Mouse (Mus musculus) lung, postnatal 14 days (tissue): ENCODE data around the gene Syt15.

Experiments
- DNase-seq: peaks from one replicate; pipeline ENCODE4 v3.0.0; 2021

Syt15 gene

GRCm38 (mm10) chr14:34219295-34219694 lies at the start of gene Syt15:
TSS of gene Syt15 (plus strand) at chr14:34219595.
- no peak for DNase-seq

DNA sequence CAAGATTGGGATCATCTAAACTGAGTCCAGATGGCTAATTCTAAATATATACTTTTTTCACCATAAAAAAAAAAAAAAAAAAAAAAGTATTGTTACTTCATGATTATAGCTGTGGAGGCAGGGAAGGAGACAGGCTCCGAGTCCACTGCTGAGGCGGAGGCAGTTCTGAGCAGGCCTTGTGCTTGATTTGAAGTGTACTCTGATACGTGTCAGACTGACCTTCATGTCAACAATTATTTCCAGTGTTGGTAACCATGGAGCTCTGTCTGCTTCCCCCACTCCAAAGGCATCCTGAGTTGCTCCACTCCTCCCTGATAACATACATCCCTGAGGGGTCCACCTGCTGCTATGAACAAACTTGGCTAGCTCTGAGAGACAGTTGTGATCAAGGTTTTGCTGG lies 48.3 kb upstream of the Syt15 start:
- no peak for DNase-seq

GRCm38 (mm10) chr14:34179351-34179750 lies 40.0 kb upstream of the Syt15 start:
- no peak for DNase-seq

GRCm38 (mm10) chr14:34183101-34183500 lies 36.3 kb upstream of the Syt15 start:
- DNase-seq: no peak

DNA sequence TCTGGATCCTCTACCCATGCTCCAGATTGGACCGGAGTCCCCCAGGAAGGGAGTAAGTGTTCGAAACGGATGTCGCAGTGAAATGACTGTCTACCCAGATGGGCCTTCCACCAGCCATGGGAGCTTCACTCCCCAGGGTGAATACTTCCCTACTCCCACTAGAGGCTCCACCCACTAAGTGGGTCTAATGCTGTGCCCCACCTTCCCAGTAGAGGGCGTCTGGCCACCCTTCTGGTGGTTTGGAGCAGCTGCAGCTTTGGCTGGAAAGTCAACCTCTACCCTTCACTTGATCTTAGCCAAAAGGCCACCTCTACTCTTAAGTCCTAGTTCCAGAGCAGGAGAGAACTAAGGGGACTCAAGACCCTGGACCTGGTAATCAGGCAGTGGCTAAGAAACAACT lies 30.8 kb upstream of the Syt15 start:
- peak; percentile 77 for DNase-seq

DNA sequence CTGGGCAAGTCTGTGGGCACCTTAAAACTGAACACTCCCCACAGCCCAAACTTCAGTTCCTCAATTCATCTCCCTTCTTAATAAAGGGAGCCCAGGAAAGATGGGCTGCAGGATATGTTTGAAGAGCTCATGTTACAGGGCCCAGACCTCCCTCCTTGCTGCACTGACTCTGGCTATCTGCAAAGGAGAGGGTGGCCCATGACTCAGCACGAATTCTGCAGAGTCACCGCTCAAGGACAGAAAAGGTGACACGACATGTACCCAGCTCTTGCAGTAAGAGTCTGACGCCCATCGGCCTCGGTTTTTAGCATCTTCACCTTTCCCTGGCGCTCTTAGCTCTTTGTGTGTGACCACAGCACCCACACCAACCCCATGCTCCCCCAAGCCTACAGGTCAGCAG lies 29.0 kb upstream of the Syt15 start:
- DNase-seq: no peak

DNA sequence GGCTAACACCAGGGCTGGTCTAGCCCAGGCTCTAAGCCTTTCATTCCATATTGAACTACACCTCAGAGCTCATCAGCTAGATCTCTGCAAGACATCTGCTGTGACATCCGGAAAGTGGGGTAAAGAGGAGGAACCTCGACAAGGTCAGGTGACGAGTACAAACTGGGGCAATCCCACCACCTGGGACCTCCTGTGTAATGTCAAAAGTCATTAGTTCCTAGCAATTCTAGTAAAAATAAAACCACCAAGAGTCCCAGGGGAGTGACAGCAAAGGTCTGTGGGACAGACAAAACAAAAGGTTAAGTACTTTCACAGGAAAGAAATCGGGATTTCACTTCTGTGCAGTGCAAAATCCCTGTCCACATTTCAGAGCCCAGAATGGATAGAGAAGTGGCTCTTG lies 25.5 kb upstream of the Syt15 start:
- DNase-seq: no peak

DNA sequence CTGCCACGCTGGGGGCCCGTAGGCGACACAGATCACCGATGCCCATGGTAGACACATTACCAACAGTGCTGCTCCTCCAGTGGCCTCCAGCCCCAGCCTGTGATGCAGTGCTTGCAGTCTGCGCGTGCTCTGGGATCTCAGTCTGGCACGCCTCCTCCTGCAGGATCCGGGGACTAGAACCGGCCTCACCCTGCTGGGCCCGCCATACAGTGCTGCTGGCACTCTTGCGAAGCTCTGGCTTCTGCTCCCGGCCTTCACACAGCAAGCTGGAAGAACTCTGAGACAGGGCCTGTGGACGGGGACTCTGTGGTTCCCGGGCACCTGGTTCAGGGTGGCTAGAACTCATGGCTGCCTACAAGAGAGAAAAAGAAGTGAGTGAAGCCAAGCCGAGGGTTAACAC lies 23.9 kb upstream of the Syt15 start:
- no peak for DNase-seq

DNA sequence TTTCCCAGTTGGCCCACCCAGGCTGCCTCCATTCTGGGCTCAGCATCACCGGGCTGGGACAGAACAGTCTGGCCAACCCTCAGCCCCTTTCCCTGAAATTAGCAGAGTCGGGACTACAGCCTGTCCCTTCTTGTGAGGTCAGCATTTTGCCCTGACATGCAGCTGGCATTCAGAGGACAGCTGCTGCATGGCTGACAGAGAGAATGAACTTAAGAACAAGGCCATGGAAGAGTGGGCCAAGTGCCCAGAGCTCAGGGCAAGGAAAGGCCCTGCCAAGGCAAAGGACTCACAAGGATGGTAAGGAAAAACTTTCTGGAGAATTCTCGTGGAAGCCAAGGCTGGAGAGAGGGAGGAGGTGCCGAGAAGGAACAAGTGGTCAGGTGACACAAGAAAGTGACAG lies 22.7 kb upstream of the Syt15 start:
- no peak for DNase-seq

DNA sequence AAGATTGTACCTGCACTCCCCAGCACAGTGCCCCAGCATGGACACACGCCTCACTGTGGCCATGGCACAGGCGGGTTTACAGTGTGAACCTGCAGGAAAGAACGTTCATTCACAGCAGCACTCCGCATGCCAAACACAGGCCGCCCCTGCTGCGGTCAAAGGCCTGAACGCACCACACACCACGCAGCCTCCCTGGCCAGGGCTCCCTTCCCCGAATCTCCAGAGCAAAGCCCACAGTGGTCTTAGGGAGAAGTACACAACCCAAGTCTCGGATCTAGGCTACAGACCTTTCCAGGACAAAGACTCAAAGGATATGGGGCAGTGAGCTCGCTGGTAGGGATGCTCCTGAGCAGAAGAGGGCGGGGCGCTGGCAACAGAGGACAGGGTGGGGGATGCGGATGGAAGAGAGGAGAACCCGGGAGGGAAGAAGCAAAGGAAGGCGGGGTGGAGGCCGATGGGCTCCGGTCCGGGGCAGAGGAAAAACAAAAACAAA lies 18.6 kb upstream of the Syt15 start:
- peak; percentile 12 for DNase-seq

- peak; percentile 16 for DNase-seq
Measured at GRCm38 (mm10) chr14:34201231-34202035, 18.0 kb upstream of the Syt15 start, which contains the start of gene Gprin2. TSS of gene Gprin2 (minus strand) at chr14:34201653.

- no peak for DNase-seq
Measured at GRCm38 (mm10) chr14:34207996-34208395, 11.4 kb upstream of the Syt15 start.

DNA sequence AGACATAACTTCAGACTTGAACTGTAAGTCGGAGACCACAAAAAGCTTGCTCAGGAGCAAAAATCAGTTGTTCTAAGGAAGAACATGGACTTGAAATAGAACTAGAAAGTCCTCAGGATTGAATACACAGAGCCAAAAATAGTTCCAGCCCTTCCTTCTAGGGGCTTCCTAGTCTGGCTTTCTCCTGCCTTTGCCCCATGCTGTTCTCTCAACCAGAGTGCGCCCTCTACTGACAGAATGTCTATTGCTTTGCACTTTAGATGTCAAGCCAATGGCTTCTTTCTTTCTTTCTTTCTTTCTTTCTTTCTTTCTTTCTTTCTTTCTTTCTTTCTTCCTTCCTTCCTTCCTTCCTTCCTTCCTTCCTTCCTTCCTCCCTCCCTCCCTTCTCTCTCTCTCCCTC lies 10.7 kb upstream of the Syt15 start:
- peak; percentile 70 for DNase-seq

DNA sequence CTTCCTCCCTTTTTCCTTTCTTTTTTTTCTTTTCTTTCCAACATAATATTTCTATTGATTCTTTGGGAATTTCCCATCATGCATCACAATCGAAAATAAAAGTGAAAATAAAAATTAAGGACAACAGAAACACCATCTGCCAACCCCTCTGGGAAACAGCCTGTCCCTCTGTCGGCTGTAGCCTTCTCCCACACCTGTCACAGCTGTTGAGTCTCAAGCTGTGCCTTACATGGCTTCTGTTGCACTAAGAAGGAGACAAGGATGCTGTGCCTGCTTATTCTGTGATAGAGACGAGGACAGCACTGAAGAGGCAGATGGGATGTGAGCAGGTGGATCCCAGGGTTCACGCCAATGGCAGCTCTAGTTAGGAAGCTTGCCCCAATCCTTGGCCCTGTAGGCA lies 10.3 kb upstream of the Syt15 start:
- no peak for DNase-seq

DNA sequence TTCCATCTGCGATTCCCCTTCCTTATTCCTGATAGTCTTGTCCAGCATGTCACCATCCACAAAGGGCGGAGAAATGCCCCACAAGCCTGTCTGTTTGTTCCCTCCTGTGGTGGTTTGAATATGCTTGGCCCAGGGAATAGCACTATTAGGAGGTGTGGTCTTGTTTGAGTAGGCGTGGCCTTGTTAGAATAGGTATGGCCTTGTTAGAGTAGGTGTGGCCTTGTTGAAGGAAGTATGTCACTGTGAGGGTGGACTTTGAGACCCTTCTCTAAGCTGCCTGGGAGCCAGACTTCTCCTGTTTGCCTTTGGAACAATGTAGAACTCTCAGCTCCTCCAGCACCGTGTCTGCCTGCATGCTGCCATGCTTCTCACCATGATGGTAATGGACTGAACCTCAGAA lies 9.5 kb upstream of the Syt15 start:
- no peak for DNase-seq

GRCm38 (mm10) chr14:34215451-34216127 lies 3.8 kb upstream of the Syt15 start:
- peak; percentile 72 for DNase-seq

GRCm38 (mm10) chr14:34219786-34220198 lies 397 bp downstream of the Syt15 start:
- DNase-seq: no peak

- no peak for DNase-seq
Measured at GRCm38 (mm10) chr14:34220426-34220825, 1.0 kb downstream of the Syt15 start.

DNA sequence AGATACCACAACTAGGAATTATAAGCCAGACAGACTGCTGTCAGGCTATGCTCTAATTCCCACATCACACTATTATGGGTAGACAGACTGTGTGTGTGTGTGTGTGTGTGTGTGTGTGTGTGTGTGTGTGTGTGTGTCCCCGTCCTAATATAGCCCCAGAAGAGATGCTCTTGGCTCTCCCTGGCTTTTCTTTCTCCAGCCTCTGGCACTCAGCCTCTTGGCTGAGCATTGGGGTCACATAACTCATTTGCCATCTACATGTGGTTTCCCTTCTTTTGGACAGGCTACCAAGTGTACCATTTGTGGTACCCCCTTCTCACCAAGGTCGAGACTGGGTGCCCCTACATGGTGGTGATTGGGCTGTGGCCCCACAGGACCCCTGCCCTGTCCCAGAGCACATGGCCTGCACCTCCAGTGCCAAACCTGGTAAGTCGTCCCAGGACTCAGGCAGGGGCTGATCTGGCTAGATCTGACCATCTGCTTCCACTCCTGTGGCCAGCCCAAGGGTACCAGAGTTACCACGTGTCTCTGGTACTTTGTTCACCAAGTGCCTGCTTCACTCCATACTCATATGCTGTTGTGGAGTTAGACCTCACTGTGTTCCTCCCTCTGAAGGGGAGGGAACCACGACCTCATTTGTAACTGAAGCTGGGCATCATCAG lies 2.2 kb downstream of the Syt15 start:
- no peak for DNase-seq

- DNase-seq: peak; percentile 28
Measured at GRCm38 (mm10) chr14:34223362-34223898, 4.0 kb downstream of the Syt15 start.

DNA sequence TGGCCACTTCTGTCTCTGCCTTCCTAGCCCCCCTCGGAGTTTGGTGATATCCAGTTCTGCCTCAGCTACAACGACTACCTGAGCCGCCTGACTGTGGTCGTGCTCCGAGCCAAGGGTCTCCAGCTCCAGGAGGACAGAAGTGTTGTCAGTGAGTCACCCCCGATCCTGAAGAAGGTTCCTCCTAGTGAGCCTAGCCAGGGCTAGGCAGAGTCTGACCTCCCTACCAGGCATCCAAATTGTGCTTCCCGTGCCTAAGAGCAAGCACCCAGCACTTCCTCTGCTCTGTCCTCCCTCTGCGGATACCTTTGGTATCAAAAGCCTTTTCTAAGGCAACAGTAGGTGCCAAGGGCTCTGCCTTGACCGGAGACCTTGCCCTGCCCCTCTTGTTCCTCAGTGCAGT lies 6.6 kb downstream of the Syt15 start:
- DNase-seq: no peak

DNA sequence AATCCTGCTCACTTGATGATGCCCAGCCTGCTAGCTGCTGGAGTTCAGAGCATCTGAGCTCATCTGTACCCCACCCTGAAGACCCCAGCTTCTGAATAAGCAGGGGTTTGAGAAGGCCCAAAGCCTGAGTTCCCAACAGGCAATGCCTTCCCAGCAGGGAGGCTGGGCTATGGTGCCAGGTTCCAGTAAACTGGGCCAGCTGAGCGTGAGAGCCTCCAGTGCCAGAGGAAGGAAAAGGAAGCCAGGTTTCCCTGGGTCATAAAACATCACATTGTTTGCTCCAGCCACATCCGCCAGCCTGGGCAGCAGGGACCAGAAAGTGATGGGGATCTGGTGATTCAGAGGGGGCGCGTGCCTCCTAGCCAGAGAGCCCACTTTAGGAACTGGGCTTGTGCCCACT lies 7.2 kb downstream of the Syt15 start:
- no peak for DNase-seq

GRCm38 (mm10) chr14:34227981-34228380 lies 8.6 kb downstream of the Syt15 start:
- no peak for DNase-seq
